Mouse (Mus musculus) lung, postnatal 10 days (tissue): ENCODE measurements around the gene Cct5.

Experiments
- DNase-seq: peaks from one replicate; pipeline ENCODE4 v3.0.0; 2021

Cct5 gene

GRCm38 (mm10) chr15:31563577-31564546 is 37.7 kb downstream of the Cct5 start:
- DNase-seq, result peak; percentile 48

DNA sequence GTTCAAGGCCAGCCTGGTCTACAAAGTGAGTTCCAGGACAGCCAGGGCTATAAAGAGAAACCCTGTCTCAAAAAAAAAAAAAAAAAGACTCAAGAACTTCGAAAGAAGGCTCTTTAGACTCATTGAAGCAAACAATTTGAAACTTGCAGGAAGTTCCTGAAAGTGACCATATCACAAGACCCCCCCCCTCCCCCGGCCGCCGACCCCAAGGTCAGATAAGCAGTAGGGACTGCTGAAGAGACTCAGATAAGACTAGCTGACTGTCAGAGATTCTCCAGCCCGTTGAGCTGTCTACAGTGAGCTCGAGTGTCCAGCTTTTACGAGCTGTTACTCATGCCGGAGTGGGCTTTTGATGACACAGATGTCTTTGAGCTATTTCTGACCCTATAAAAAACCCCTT is 38.8 kb downstream of the Cct5 start:
- DNase-seq, result no peak

DNA sequence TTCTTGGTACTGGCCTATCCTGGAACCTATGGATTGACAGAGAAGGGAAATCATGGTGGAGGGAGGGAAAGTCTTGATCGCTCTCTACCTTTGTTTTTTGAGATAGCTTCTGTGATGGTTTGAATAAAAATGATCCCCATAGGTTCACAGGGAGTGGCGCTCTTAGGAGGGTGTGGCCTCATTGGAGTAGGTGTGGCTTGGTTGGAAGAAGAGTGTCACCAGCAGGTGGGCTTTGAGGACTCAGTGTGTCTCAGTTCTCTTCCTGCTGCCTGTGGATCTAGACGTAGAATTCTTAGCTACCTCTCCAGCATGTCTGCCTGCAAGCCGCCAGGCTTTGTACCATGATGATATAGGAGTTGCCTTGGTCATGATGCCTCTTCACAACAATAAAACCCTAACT is 39.6 kb downstream of the Cct5 start:
- DNase-seq, result no peak

GRCm38 (mm10) chr15:31561390-31561789 is 40.2 kb downstream of the Cct5 start:
- no peak for DNase-seq

GRCm38 (mm10) chr15:31554855-31555254 is 46.7 kb downstream of the Cct5 start:
- DNase-seq, result no peak

GRCm38 (mm10) chr15:31550381-31550780 is 51.2 kb downstream of the Cct5 start:
- no peak for DNase-seq

DNA sequence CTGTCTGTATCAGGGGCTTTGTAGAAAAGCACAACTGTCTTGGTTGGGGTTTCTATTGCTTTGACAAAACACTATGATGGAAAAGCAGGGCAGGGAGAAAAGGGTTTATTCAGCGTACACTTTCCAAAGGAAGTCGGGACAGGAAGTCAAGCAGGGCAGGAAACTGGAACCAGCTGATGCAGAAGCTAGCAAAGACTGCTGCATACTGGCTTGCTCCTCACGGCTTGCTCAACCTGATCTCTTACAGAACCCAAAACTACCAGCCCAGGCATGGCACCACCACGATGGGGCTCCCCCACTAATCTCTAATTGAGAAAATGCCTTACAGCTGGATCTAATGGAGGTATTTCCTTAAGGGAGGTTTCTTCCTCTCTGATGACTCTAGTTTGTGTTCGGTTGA is 54.2 kb downstream of the Cct5 start:
- no peak for DNase-seq

DNA sequence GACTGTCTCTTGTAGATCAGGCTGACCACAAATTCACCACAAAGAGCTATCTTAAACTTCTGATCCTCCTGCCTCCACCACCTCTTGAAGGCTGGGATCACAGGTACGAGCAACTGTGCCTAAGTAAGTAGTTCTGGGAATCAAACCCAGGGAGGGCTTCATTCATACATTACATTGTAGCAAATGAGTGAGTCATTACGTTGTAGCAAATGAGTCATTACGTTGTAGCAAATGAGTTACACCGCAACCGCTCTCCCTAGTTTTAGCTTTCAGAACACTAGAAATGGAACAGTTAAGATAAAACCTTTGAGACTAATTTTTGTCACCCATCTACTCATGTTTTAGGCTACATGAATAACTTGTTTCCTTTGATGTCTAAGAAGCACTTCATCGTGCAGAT is 55.3 kb downstream of the Cct5 start:
- no peak for DNase-seq

GRCm38 (mm10) chr15:31545058-31545457 is 56.5 kb downstream of the Cct5 start:
- DNase-seq, result no peak

DNA sequence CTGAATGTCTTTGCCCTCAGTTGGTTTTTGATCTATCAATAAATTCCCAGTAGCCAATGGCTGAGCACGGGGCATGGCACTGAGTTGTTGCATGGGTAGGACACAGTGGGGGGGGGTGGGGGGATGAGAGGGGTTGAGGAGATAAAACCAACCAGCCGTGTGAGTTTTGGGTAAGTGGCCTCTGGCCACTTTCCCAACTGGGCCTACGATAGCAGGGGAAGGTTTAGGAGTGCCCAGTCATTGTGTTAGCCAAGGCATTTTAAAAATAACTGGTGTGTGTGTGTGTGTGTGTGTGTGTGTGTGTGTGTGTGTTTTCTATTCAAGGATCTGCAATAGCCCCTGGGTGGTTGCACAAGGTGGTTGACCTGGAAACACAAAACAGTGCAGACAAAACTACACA is 58.4 kb downstream of the Cct5 start:
- no peak for DNase-seq

GRCm38 (mm10) chr15:31542013-31542958 is 59.3 kb downstream of the Cct5 start:
- no peak for DNase-seq
